Mouse (Mus musculus) T-cell, adult 66 days (primary cell): ENCODE measurements around the gene 1700012B09Rik. TPM values are rescaled to one million over a fixed set of nuclear protein-coding genes. Genes with fewer than 3 reads are reported as not detected.

Experiments
- total RNA-seq, 2 experiments: library from RNA; stranded (reverse); gene quantifications; 3 replicates in 1 of 2; 4 replicates in 1 of 2; pipeline ENCODE4 v1.2.4; 2023

The 1700012B09Rik gene
- not detected for total RNA-seq

GRCm38 (mm10) chr9:14770803-14771471 is at the start of gene 1700012B09Rik:
Gene 1700012B09Rik, minus strand, starts transcription at chr9:14771030.

DNA sequence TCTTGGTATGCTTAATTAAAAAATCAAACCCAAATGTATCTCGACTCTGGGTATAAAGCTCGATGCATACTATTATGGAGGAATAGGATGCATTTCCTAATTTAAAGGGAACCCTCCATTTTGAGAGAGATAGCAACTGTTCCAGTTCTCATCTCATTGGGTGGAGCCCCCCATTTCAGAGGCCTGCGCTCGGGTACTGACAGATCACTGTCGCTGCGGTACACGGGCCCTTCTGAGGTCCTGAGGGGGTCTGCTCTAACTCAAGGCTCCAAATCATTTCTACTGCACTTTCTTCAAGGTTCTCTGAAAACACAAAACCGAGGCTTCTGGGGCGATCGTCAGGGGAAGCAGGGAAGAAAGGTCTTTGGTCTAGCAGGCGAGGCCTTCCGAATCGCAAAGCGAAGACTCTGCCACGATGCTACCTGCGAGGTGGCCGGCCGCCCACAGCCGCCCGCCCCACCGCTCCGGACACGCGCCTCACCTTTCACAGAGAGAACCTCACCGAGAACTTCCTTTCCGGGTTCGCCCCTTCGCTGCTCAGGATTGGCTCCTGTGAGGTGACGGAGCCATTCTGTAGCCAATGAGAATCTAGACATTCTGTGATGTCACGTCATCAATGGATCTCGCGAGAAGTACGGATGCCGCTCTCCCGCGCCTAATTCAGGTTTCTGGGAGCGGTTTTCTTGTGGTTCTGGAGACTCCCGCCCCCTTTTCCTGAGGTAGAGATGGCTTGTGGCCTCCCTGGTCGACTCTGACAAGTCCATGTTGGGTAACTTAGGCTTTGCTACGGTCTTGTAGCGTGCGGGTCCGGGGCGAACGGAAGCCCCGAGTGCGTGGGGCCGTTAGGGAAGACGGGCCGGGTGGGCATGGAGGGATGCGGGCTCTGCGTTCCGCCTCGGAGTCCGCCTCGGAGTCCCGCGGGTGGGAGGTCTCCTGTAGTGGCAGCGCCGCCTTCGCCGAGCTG is 13.5 kb upstream of the 1700012B09Rik start, which contains the start of the genes Mre11a and Ankrd49:
Mre11a (plus strand) TSS at position 616 of the 964 bp plus-strand sequence.
Ankrd49 (minus strand) TSS at position 818 of the 964 bp plus-strand sequence.

GRCm38 (mm10) chr9:14752001-14752522 is 18.8 kb downstream of the 1700012B09Rik start, which contains the start of gene Fut4:
Gene Fut4, minus strand, starts transcription at chr9:14752393.

GRCm38 (mm10) chr9:14740151-14740924 is 30.5 kb downstream of the 1700012B09Rik start, which contains the start of gene Piwil4:
Gene Piwil4, minus strand, starts transcription at chr9:14740733.

Other genes with a start within 250 kb of the 1700012B09Rik start
- not detected for gene Amotl1, start 126.0 kb downstream of the 1700012B09Rik start, total RNA-seq
- gene Piwil4, start 30.3 kb downstream of the 1700012B09Rik start, total RNA-seq = not detected
- under 1 TPM in 1 of 2 experiments, not detected in 1; 0.20 TPM for gene Fut4, start 18.6 kb downstream of the 1700012B09Rik start, total RNA-seq
- gene Mre11a, start 13.6 kb upstream of the 1700012B09Rik start, total RNA-seq = 10 to 100 TPM; 34.9 to 50.0 TPM
- 10 to 100 TPM; 26.1 to 27.0 TPM for gene Ankrd49, start 13.8 kb upstream of the 1700012B09Rik start, total RNA-seq
- gene Gpr83, start 89.2 kb upstream of the 1700012B09Rik start, total RNA-seq = 1 to 10 TPM; 3.7 to 4.2 TPM
- gene Izumo1r, start 132.9 kb upstream of the 1700012B09Rik start, total RNA-seq = 10 to 100 TPM; 36.6 to 42.0 TPM